Mouse (Mus musculus) E14TG2a.4 (cell line): Measurements from ENCODE around the gene Osbpl3.

ENCODE experiments used
- CTCF ChIP-seq: conservative IDR thresholded peaks from 2 replicates; pipeline ENCODE4 v1.5.1; 2014; ENCODE audit warnings: low read length
- NANOG ChIP-seq: IDR thresholded peaks from 2 replicates; pipeline ENCODE4 v1.6.1; 2014; ENCODE audit warnings: borderline replicate concordance, low read length, mixed read lengths

GRCm38 (mm10) chr6:50395641-50396312 lies 60.2 kb downstream of the Osbpl3 start:
- no peak for TF ChIP-seq CTCF
- TF ChIP-seq NANOG: no peak
